Mouse (Mus musculus) liver, postnatal 0 days (tissue): Measurements from ENCODE around the gene Pard6a.

ENCODE experiments used
- CTCF ChIP-seq: sonication (generic); IDR thresholded peaks from 2 replicates; pipeline ENCODE4 v1.5.1; 2016; ENCODE audit warnings: antibody characterized with exemption, low read depth
- EP300 ChIP-seq: IDR thresholded peaks from 2 replicates; pipeline ENCODE4 v1.6.1; 2016; ENCODE audit warnings: antibody characterized with exemption, low read depth, mild to moderate bottlenecking

DNA sequence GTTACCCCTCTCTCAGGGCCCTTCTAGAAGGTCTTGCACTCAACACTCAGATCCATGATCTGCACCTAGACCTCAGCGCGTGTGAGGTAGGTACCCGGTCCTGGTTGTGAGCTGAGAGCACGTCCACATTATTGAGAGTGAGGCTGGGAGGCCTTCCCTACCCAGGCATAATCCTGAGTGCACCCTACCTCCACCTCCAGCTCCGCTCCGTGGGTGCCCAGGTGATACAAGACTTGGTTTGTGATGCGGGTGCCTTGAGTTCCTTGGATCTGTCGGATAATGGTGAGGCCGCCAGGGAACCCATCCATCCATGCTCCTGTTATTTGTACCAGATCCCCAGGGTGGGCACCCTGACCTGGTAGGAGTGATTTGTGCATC lies 11.0 kb upstream of the Pard6a start:
- TF ChIP-seq CTCF (no peak), EP300 (no peak)
